Mouse (Mus musculus) bone marrow macrophage, adult 2 months (primary cell): ENCODE measurements around the gene Gpd1.

Source experiments
- CTCF ChIP-seq: IDR thresholded peaks from 2 replicates; pipeline ENCODE4 v1.5.1; 2012; ENCODE audit warnings: low read depth, mild to moderate bottlenecking, low read length, moderate library complexity
- POLR2A ChIP-seq: IDR thresholded peaks from 2 replicates; pipeline ENCODE4 v1.6.1; 2012; ENCODE audit warnings: mild to moderate bottlenecking, low read depth, low read length, borderline replicate concordance

DNA sequence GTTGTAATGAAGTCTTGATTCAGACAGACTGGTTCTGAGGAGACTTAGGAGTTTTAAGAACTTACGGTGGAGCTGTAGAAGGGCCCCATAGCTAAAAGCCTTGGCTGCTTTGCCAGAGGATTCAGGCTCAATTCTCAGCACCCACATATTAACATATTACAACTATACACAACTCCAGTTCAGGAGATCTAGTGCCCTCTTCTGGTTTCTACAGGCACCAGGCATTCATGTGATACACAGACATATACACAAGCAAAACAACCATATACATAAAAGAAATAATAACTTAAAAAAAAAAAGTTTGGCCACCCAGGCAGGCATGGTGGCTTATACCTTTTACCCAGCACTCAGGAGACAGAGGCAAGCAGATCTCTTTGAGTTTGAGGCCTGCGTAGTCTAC is 49.8 kb upstream of the Gpd1 start:
- TF ChIP-seq POLR2A = no peak
- no peak for TF ChIP-seq CTCF
